ENCODE assay signal across 8 mouse cellular contexts in genomic region chr10:59879255-59880028, GRCm38 (mm10). TPM values are rescaled to one million over a fixed set of nuclear protein-coding genes. Genes with fewer than 3 reads are reported as not detected.
DNase-seq lines count a peak whose midpoint lies in the region; ATAC-seq and TF ChIP-seq lines count a peak whose summit lies in the region.

Gene Dnajb12, plus strand, starts transcription at chr10:59879556.

- no peak for TF ChIP-seq CTCF in cortical plate, adult 2 months (IDR thresholded peaks at IDR 0.05; ENCODE audit: extremely low read depth, insufficient read depth, low read length)

- peak; percentile 69 for TF ChIP-seq POLR2A in cortical plate, adult 2 months (IDR thresholded peaks at IDR 0.05; ENCODE audit: extremely low read depth, insufficient read depth, low read length)

- peak within 1 kb of the TSS; percentile 97 for H3K27ac ChIP-seq in cortical plate, adult 2 months (ENCODE audit: insufficient read depth, low read length)

- peak within 1 kb of the TSS; percentile 59 for H3K4me3 ChIP-seq in cortical plate, adult 2 months (ENCODE audit: insufficient read depth, low read length)

- peak; percentile 95 for DNase-seq in gastrocnemius, postnatal 14 days
- peak; percentile 91 to 96 for DNase-seq in left cerebral cortex, postnatal 10 days (ENCODE audit: extremely low spot score in 1 of 2, low spot score in 2 of 2)
- peak; percentile 95 for DNase-seq in right cerebral cortex, postnatal 25 days
- peak; percentile 91 for DNase-seq in urinary bladder, postnatal 4 days (ENCODE audit: low spot score in 2 of 2)

- no peaks in the 10 kb centered on the region; the same call in 1 of the 2 replicates for H3K4me1 ChIP-seq in cortical plate, adult 2 months (ENCODE audit: control insufficient read depth, insufficient read depth, low read length)

- intact Hi-C loops in gastrocnemius, postnatal 14 days (cut with DNase I; ENCODE audit: low total_unique reads), result no loop called here
- intact Hi-C loops in left cerebral cortex, postnatal 10 days (cut with DNase I), result no loop called here

- peak; percentile 87 for ATAC-seq in activated CD4-positive, CD25-positive, alpha-beta regulatory T cell, adult 4 months
- peak; percentile 92 for ATAC-seq in inflammation-experienced regulatory T-cells, adult 6 months
- peak; percentile 79 for ATAC-seq in megakaryocyte-erythroid progenitor cell, adult 5-6 weeks (replicated peaks; ENCODE audit: low FRiP score, low TSS enrichment, poor library complexity, severe bottlenecking)

RNA-seq across cellular contexts. Expression of gene Dnajb12, which starts in this region (rescaled TPM):
- polyA plus RNA-seq in activated CD4-positive, CD25-positive, alpha-beta regulatory T cell, adult 4 months (2017; shearing (Covaris generic)), result 10 to 100 TPM; 18.4 to 20.7 TPM
- polyA plus RNA-seq in cortical plate, adult 2 months (2012; rRNA removed), result 45.0 and 47.0 TPM in 2 replicates
- 10 to 100 TPM; 45.5 to 47.5 TPM for total RNA-seq in gastrocnemius, postnatal 14 days (2021)
- 10 to 100 TPM; 15.7 to 18.1 (median 17.4) TPM for polyA plus RNA-seq in inflammation-experienced regulatory T-cells, adult 6 months (2017; shearing (Covaris generic))
- total RNA-seq in left cerebral cortex, postnatal 10 days (2021), result 10 to 100 TPM; 44.9 to 47.1 TPM
- 27.1 and 35.8 TPM in 2 replicates for total RNA-seq in megakaryocyte-erythroid progenitor cell, adult 5-6 weeks (2014; fragmentation: Nextera tagmentation)
- total RNA-seq in megakaryocyte-erythroid progenitor cell, adult 5-6 weeks (2017), result 15.1 and 27.7 TPM in 2 replicates

Comparison
In these comparisons a context has a peak if more than half of its experiments do, and no peak if none do; other contexts are left out.
1. Peak in every context shown above with its lines: DNase-seq, ATAC-seq, H3K4me3 ChIP-seq and H3K27ac ChIP-seq.